Comparison of ENCODE assay signal across 28 mouse cellular contexts in genomic region chr5:124134261-124134660, GRCm38 (mm10).
"Had no signal": no experiment of that assay in that cellular context is flagged by ENCODE, and none has a peak within 500 bp of the region (broad histone marks: within the 10 kb centered on the region; RNA-seq: fewer than 3 reads in every experiment).

No protein-coding gene starts in this region.

- H3K9me3 ChIP-seq: embryonic facial prominence, embryonic 10.5 days; embryonic facial prominence, embryonic 12.5 days; embryonic facial prominence, embryonic 13.5 days; embryonic facial prominence, embryonic 15.5 days; forebrain, embryonic 10.5 days; forebrain, embryonic 12.5 days; forebrain, embryonic 13.5 days; forebrain, embryonic 15.5 days had no signal

- DNase-seq: cerebellum, adult 18-20 months; cerebellum, adult 2 months; cerebellum, adult 8-10 months; cerebellum, adult 9-10 months; cerebellum, adult 9-11 months; cerebellum, postnatal 10 days; cerebellum, postnatal 14 days; cerebellum, postnatal 25 days; cerebellum, postnatal 36 days; embryo, embryonic 11 days; forebrain, postnatal 0 days; gastrocnemius, adult 2 months; gastrocnemius, postnatal 10 days; gastrocnemius, postnatal 14 days; gastrocnemius, postnatal 25 days; gastrocnemius, postnatal 36 days; heart, adult 11 months had no signal

- ATAC-seq: forebrain, embryonic 13.5 days; forebrain, embryonic 14.5 days; forebrain, embryonic 15.5 days; forebrain, embryonic 16.5 days; forebrain, postnatal 0 days had no signal

- H3K9ac ChIP-seq: embryonic facial prominence, embryonic 12.5 days; embryonic facial prominence, embryonic 13.5 days; embryonic facial prominence, embryonic 15.5 days; forebrain, embryonic 12.5 days; forebrain, embryonic 13.5 days; forebrain, embryonic 15.5 days; forebrain, postnatal 0 days had no signal

- H3K4me1 ChIP-seq: embryonic facial prominence, embryonic 10.5 days; embryonic facial prominence, embryonic 13.5 days; embryonic facial prominence, embryonic 15.5 days; forebrain, embryonic 10.5 days; forebrain, embryonic 12.5 days; forebrain, embryonic 13.5 days; forebrain, embryonic 15.5 days had no signal

- H3K4me2 ChIP-seq: embryonic facial prominence, embryonic 12.5 days; embryonic facial prominence, embryonic 13.5 days; embryonic facial prominence, embryonic 15.5 days; forebrain, embryonic 12.5 days; forebrain, embryonic 13.5 days; forebrain, embryonic 15.5 days had no signal

- H3K4me3 ChIP-seq: embryonic facial prominence, embryonic 10.5 days; embryonic facial prominence, embryonic 12.5 days; embryonic facial prominence, embryonic 13.5 days; embryonic facial prominence, embryonic 15.5 days; erythroblast, embryonic 14.5 days; forebrain, embryonic 10.5 days; forebrain, embryonic 12.5 days; forebrain, embryonic 13.5 days; forebrain, embryonic 15.5 days; gastrocnemius, adult 2 months had no signal

- H3K27ac ChIP-seq: embryonic facial prominence, embryonic 10.5 days; embryonic facial prominence, embryonic 12.5 days; embryonic facial prominence, embryonic 13.5 days; embryonic facial prominence, embryonic 15.5 days; forebrain, embryonic 10.5 days; forebrain, embryonic 12.5 days; forebrain, embryonic 13.5 days; forebrain, embryonic 15.5 days; gastrocnemius, adult 2 months had no signal

- H3K27me3 ChIP-seq: embryonic facial prominence, embryonic 12.5 days; embryonic facial prominence, embryonic 13.5 days; embryonic facial prominence, embryonic 15.5 days; forebrain, embryonic 12.5 days; forebrain, embryonic 13.5 days; forebrain, embryonic 15.5 days had no signal
